Mouse (Mus musculus) CD8-positive naive resting alpha-beta T cell, adult 2 months (primary cell): ENCODE measurements around the gene Tbccd1.

Experiments used
- DNase-seq, 2 experiments: peaks; one replicate each; pipeline ENCODE4 v3.0.0; 2022; ENCODE audit warnings: low read depth in 2 of 2, low spot score in 2 of 2

The Tbccd1 gene

GRCm38 (mm10) chr16:22872397-22872796 lies 14.9 kb upstream of the Tbccd1 start:
- DNase-seq: no peak

GRCm38 (mm10) chr16:22856773-22857172 lies 696 bp downstream of the Tbccd1 start:
- no peak for DNase-seq

- no peak for DNase-seq
Observed at GRCm38 (mm10) chr16:22852709-22853108, 4.8 kb downstream of the Tbccd1 start.

- DNase-seq: no peak
Observed at GRCm38 (mm10) chr16:22848331-22848730, 9.1 kb downstream of the Tbccd1 start.

- DNase-seq: no peak
Observed at GRCm38 (mm10) chr16:22847686-22848085, 9.8 kb downstream of the Tbccd1 start.

- no peak for DNase-seq
Observed at GRCm38 (mm10) chr16:22845481-22845880, 12.0 kb downstream of the Tbccd1 start.

GRCm38 (mm10) chr16:22844834-22845233 lies 12.6 kb downstream of the Tbccd1 start:
- no peak for DNase-seq

- DNase-seq: no peak
Observed at GRCm38 (mm10) chr16:22844061-22844801, 13.2 kb downstream of the Tbccd1 start.

- DNase-seq: no peak
Observed at GRCm38 (mm10) chr16:22842871-22843270, 14.6 kb downstream of the Tbccd1 start.

- no peak for DNase-seq
Observed at GRCm38 (mm10) chr16:22839146-22839857, 18.2 kb downstream of the Tbccd1 start.

GRCm38 (mm10) chr16:22832932-22833525 lies 24.4 kb downstream of the Tbccd1 start:
- no peak for DNase-seq

GRCm38 (mm10) chr16:22820731-22821130 lies 36.7 kb downstream of the Tbccd1 start:
- no peak for DNase-seq

- DNase-seq: no peak
Observed at GRCm38 (mm10) chr16:22811477-22811876, 46.0 kb downstream of the Tbccd1 start, which contains the start of gene Crygs. Gene Crygs (minus strand): TSS chr16:22811577.

GRCm38 (mm10) chr16:22807468-22808070 lies 49.9 kb downstream of the Tbccd1 start:
- DNase-seq: peak in 1 of 2 experiments; percentile 25

- no peak for DNase-seq
Observed at GRCm38 (mm10) chr16:22802786-22803185, 54.7 kb downstream of the Tbccd1 start.

- DNase-seq: no peak
Observed at GRCm38 (mm10) chr16:22800849-22801109, 56.7 kb downstream of the Tbccd1 start.

GRCm38 (mm10) chr16:22800026-22800848 lies 57.2 kb downstream of the Tbccd1 start:
- DNase-seq: no peak

GRCm38 (mm10) chr16:22798520-22798919 lies 58.9 kb downstream of the Tbccd1 start:
- DNase-seq: no peak

GRCm38 (mm10) chr16:22797521-22797920 lies 59.9 kb downstream of the Tbccd1 start:
- no peak for DNase-seq

GRCm38 (mm10) chr16:22795497-22795896 lies 62.0 kb downstream of the Tbccd1 start:
- DNase-seq: no peak

GRCm38 (mm10) chr16:22791235-22791634 lies 66.2 kb downstream of the Tbccd1 start:
- DNase-seq: no peak
